Mouse (Mus musculus) mesoderm, embryonic 11.5 days (tissue): Measurements from ENCODE around the gene Acox2.

ENCODE experiments used
- DNase-seq: peaks from one replicate; pipeline ENCODE4 v3.0.0-alpha.2; 2012; ENCODE audit warnings: low read depth, low spot score

Acox2 gene

DNA sequence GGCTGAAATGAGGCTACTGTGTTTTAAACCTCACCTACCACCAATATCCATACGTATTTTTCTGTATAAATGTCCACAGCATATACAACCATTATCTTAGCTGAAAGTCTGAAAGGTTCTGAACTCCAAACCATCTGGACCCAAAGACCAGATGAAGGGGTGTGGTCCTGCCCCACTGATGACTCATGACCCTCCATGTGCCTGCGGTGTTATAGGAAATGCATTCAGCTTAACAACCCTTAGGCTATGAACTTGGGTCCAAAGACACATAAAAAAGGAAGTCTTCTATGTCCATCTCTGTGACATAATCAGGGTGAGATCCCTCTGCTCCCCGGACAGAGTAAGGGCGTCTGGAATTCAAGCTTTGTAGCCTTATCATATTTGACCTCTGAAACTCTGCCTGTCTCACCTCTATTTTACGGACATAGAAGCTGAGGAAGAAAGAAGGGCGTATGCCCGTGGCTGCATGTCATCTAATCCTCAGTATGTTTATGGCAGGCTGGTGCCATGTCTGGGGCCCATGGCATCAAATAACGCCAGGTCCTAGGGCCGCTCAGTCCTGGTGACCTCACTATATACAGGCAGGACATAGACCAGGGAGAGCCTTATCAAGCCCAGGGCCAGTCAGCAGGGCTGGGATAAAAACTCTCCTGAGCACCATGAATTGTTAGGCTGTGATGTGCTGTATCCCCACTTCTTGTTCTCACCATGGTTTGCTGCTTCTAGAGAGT, 8.8 kb downstream of the Acox2 start:
- DNase-seq: no peak

DNA sequence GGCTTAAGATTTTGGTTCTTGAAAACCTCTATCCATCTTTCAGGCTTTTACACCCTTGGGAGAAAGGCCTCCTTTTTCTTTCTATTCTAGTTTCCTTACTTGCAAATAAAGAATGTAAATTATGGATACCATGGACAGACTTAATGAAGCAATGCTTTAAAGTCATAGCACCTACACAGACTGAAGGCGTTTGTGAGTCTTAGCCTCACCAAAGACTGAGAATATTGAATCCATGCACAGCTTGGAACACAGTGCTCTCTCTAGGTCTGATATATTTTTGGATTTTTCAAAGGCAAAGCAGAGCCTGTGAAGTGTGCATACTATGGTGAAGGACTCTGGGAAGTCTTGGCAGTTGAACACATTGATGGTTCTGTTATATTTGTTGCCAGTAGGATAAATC, 9.9 kb downstream of the Acox2 start:
- no peak for DNase-seq

DNA sequence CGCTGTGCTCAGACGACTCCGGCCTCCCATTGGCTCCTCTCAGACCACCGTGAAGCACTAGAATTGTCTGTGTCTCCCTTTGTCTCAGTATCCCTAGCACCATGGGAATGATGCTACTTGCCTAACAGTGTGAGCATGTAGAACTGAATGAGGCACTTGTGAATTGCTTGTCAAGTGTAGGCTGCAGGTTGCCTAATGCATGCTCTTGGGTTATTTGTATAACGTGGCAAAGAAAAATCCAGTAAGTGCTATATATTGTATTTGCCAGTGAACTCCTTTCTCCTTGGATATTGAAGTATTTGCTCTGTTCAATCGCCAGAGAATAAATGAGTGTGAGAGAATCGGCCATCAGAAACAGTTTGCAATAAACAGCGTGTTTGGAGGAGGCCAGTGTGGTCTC, 12.3 kb downstream of the Acox2 start:
- DNase-seq: no peak

DNA sequence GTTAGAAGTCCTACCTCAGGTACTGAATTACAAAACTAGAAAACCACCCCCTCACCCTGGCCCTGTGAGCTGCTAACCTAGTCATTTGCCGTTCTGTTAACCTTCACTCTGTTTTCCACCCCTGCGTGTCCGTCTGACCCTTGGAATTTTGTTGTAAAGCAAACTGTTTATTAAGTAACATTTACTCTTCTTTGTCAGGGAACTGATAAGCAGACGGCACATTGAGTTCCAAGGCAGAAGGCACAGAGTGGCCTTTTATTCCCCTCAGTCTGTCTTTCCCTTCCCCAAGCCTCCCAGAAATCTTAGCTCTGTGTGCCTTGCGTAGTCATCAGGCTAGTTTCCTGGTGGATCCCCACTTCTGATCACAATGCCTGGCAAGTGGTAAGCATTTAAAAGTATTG, 14.9 kb downstream of the Acox2 start:
- DNase-seq: no peak

DNA sequence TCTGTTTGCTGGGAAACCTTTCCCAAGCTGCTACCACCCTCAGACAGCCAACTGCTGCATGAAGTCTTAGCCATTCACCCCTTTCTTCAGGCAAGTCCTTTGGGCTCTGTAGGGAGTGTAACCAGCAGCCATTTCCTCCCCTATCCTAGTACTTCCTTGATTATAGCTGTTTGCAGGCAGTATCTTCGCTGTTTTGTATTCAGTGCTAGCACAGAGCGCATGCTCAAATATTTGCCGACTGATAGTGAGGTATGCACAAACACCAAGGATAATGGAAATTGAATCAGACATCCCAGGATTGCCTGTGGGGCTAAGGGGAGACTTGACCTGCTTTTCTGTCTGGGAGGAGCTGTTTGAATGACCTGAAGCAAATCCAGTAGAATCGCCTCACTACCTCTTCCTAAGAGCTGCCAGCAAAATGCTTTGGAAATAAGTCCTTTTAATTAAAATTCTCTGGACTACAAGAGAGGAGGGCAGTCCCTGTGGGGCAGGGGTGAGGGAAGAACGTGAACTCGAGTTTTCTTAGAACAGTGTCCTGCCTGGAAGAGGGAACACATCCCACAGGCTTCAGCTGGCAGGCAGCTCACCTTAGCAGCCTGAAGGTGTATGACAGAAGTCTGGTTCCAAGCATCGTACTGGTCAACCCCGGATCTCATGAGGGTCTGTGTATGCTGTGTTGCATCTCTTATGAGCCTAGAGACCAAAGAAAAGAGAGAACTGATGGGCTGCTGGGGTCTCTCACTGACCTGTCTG, 15.8 kb downstream of the Acox2 start:
- DNase-seq: no peak

DNA sequence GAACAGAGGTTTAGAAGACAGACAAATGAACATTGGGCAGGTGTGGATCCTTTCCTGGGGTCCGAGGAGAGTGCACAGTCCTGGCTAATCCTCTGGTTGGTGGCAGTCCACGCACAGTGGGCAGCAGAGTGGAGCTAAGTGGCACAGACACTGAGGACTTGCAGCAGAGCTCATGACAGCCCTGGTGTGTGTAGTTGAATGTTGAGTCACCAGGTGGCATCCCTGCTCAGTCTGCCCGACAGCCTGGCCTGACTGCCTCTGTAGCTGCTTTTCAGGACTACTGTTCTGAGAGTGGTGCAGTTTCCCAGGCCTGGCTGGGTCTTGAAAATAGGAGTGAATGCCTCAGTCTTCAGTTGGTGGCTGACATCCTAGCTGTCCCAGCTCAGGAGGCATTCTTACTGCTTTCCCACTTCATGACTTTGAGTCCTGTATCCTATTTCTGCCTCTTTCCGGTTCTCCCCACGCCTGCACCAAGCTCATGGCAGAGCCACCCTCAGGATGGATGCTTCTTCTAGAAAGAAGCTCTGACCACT, 16.7 kb downstream of the Acox2 start:
- DNase-seq: no peak

DNA sequence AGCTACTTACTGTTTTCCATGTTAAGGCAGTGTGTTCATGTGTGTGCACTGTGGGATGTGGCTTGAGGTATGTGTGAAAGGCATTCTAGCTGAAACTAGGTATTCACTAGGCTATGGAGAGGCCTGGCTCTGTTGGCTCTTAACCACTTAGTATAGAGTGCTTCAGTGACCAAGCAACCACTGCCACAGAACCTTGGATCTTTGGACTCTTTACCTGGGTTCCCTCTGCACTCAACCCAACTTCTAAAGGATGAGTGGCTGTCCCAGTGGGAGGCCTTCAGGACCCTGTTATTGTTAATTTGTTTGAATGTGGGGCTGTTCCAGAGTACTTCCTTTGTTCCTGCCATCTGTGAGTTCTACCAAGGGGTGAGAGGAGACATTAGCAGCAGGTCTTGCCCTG, 17.3 kb downstream of the Acox2 start:
- no peak for DNase-seq

DNA sequence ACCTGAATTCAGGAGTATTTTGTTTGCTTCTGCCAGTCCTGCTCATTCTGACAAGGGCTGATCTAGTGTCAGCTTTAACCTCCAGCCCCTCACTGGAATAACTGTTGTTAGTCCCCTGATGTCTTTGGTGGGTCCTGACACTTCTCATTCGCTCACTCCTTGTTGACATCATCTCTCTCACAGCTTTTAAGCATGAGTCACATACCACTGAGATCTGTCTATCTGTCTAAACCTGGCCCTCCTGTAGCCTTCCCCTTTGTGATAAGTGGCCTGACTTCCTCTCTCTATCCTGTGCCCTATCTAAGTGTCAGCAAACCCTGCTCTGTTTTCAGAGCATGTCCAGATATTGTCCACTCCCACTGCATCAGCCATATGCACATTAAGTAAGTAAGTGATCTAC, 25.9 kb downstream of the Acox2 start:
- no peak for DNase-seq

DNA sequence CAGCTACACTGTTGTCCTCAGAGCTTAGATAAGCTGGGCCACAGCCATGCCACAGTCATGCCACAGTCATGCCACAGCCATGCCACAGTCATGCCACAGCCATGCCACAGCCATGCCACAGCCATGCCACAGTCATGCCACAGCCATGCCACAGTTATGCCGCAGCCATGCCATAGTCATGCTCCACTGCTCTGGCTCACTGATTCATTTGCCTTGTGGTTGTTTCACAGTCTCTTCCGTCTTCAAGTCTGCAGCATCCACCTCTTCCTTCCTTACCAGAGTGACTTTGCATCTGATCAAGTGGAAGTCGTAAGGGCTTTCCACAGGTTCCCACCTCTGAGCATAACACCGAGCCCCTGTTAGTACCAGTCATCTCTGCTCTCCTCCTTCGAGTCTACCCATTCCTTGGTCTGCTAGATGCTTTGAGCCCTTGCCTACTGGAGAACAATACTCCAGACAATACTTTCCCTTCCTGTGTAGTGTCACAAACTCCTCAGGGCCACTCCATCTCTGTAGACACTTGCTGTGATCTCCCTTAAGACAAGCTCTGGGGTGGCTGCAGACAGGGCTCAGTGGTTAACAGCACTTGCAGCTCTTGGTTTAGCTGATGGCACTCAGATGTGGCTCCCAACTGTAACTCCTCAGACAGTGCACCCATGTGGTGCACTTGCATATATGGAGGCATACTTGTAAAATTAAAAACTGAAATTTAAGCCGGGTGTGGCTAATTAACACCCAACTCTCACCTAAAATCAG, 26.8 kb downstream of the Acox2 start:
- no peak for DNase-seq

DNA sequence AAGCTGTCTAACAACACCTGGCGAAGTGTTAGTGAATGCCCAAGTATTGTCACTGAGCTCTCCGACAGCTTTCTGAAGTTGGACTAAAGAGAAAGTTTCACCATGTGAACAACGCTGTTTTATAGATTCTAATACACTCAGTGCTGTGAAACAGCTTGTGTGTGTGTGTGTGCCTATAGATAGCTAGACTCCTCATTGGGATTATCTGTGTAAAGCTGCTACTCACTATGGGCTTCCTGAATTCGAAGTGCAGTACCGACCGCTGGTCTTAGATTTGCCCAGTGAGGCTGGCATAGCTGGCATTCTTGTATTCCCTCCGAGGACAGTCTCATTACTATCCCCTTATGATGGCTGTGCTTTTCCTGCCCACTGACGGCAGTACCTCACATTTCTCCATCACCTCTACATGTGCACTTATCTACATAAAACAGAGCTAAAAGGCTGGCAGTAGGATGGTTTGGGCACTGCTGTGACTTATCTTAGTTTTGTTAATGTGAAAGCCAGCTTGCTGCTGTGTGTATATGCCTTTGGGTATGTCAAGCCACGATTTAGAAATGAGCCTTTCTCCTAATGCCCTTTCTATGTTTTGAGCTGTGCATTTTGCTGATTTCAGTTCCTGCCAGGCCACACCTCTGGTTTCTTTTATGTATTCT, 29.7 kb downstream of the Acox2 start:
- no peak for DNase-seq

DNA sequence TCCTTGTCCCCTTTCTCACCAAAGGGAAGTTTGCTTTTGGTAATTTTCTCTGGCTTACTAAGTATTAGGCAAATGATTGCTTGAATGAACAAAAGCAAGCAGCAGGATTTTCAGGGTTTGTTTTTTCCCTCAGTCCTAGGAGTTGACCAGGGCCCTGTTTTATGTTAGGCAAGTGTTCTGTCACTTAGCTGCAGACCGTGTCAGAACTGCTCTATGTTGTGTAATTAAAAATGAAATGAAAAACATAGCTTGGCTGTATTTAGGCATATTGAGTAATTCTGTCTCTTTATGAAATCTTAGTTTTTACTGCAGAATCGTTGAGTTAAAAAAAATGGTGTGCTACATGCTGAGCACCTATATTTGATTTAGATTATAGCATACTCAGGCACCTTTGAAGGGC, 34.3 kb downstream of the Acox2 start:
- DNase-seq: no peak

DNA sequence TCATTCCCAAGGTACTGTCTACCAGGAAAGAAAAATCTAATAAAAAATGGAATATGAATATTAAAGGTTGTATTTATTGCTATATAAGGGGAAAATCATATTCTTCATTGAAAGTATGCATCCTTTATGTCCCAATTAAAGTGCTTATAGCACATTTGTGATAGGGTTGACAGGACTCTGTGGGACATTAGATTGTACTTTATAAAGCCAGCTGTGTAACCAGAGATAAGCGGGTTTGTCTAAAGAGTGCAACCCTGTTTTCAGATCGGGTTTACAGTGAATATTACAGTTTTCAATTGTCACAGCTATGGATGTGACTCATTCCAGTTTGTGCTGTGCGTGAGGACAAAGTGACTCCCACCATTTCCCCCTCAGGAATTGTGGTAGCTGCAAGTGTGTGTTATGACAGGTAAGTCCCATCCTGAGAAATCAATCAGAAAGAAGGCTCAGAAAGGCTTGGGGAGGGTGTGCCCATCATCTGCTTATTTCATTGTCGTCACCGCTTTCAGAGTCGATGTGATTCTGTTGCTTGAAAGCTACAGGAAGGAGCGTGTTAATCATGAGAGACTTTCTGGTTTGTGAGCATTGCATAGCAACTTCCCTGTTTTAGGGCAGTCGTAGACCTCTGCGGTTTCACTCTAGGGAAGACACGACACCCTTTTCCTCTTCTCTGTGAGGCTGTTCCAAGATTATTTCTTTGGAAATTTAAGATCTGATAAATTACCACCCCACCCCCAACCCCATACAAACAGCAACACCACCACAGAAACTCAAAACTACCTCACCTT, 35.5 kb downstream of the Acox2 start:
- DNase-seq: no peak

DNA sequence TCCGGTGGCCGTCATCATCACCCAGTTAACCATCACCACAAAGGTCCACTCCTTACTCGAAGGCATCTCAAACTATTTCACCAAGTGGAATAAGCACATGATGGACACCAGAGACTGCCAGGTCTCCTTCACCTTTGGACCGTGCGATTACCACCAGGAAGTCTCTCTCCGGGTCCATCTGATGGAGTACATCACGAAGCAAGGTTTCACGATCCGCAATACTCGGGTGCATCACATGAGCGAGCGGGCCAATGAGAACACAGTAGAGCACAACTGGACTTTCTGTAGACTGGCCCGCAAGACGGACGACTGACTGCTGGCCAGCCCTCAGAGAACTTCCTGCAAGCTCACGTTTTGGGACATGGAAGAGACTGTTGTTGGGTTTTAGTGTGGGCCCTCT, 36.6 kb downstream of the Acox2 start:
- DNase-seq: no peak

DNA sequence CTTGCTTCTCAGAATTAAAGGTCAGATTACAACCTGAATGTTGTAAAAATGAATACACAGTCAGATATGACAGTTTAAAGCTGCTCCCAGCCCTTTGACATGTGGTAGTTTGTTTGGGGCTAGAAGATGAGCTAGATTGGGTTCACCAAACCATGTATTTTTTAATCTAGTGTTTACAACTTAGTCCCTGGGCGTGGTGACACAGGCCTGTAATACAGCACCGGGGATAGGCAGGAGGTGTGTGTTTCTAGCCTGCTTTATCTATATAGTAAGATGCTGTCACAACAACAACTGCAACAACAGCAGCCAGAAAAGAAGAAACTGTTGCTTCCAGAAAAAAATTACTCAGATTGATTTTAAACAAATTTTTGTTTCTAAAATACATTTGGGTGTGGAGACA, 38.2 kb downstream of the Acox2 start:
- no peak for DNase-seq

DNA sequence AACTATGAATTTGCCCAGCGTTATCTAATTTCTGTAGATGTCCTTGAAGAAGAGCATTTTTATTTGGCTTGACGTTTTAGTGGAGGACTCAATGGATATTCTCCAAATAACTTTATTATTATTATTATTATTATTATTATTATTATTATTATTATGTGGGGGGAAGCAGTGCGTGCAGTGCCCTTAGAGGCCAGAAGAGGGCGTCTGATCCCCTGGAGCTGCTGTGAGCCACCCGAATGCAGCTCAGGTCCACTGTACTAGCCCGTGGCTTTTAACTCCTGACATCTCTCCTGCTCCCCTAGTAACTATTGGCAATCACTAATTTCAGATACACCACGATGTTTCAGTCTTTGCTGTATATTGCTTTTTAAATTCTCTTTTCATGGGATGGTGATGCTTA, 38.8 kb downstream of the Acox2 start:
- no peak for DNase-seq

DNA sequence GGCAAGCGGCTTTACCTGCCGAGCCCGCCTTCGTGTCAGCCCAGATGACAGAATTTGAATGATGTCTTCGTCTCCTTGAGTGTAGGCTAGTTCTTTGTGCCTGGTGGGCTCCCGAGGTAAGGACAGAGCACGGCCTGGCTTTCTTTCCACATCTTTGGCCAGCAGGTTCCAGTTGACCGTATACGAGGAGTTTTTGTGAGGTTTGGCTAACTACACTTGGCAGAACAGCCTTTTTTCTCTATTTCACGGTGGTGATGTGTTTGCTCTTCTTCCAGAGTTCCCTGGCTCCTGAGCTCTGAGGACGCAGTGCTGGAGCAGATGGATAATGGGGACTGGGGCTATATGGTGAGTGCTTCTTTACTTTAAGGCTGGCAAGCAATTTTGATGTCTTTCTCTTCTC, 39.3 kb downstream of the Acox2 start:
- DNase-seq: no peak

DNA sequence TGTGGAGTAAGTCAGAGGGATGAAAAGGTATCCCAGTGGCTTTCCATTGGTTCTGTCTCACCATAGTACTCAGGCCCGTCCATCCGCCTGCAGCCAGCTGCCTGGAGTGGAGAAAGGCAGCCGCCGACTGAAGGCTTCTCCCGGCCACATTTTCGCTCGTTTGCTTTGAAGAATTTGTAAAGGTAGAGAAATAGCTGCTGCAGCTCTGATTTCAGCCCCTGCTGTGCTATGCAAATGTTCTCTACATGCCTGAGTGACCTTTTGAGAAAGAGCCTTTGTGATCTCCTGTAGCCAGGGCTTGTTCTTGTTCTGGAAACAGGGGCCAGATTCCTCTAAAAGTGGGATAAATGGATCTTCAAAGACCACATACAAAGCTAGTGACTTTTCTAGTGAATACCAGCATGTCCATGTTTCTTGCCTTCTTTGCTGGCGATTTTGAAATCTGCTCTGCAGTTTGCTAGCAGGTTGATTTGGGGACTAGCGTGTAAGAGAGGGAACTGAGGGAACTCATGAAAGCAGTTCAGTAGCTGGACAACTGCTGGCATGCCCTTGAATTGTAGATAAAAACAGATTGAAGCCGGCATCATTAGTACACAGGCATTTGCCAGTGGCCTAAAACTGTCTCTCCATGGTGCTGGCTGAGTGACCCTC, 40.3 kb downstream of the Acox2 start:
- DNase-seq: peak; percentile 69

DNA sequence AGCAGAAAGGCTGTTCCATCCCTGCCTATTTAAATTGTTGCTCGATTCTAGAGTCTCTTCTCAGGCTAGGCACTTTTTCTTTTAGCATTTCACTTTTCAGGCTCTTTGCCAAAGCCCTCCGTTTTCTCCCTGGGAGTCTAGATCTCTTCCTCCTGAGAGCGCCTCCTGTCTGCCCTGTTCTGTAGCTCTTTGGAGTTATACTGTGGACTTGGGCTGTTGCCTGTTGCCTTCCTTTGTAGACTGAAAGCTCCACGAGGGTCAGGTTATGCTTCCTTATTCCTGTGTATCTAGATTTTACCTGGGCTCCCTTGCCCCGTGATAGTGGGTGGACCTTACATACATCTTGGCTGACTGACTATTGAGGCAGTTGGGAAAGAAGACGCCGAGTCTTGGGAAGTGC, 40.9 kb downstream of the Acox2 start:
- DNase-seq: no peak

DNA sequence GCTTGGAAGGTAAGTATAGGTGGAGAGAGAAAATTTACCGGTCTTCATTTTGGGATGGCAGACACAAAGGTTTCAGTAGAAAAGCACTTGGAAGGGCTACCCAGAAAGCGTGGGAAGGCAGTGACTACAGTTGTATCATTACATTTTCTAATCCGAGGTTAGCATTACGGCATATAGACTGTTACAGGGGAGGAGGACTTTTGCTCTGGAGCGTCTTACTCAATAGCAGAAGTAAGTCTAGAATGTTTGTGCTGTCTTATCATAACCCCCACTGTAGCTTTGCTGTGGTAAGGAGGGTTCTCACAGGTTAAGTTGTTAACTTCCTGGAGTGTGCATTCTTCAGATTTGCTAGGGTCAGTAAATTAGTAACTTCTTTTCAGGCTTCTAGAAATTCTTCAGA, 43.1 kb downstream of the Acox2 start:
- DNase-seq: no peak

DNA sequence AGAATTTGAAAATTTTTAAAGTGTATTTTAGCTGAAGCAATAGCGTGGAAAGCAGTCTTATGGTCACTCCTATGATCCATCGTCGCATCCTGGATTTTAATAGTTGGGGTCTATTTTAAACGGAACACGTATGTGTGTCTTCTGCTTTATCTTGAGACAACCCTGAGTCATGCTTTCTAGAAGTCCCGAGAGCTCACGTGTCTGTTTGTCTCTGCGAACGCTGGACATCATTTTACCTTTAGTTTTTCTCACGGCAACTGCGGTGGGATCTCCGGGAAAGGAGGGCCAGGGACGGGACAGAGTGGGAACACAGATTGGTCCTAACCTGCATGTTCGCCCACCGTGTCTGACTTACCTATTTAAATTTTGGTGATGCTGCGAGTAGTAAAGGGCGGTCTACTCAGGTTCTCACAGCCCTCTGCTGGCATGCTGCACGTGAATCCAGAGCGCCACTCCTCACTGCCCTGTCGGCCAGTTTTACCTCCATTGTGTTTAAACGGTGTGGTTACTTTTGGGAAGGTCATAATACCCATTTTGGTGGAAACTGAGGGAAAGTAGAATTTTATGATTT, 43.9 kb downstream of the Acox2 start:
- no peak for DNase-seq
